Mouse (Mus musculus): Measurements from ENCODE around the gene Cyp2s1. TPM values are rescaled to one million over a fixed set of nuclear protein-coding genes. Genes with fewer than 3 reads are reported as not detected.
A peak's percentile ranks its signal among the peaks of the same experiment; 100 is the strongest.

Cyp2s1 gene
- total RNA-seq, 4 experiments from 2014 or later, result 4.1 to 11.5 (median 5.2) TPM

DNA sequence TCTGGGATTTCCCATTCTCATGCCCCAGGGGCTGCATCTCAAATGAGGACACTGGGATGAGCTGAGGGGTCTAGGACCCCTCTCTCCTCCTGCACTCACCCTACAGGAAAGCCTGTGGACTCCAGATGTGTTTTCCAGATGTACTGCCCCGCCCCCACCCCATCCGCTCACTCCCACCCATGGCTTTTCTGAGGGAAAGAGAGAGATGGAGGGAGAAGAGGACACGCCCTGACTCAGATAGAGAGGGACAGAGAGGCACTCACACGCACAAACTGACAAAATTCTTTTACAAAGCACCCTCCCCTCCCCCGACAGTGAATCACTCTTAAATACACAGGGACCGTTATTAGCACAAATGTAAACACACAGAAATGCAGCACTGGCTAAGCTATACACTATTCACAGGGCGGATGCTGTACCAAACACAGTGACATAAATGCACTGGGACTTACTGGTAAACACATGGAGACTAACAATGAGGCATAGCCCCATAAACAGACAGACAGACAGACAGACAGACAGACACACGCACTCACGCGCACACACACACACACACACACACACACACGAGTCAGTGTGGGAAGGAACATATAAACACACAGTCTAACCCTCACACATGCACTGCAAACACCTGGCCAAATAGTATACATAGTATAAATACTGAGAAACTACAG lies 34.6 kb downstream of the Cyp2s1 start:
- no peak for DNase-seq (ENCODE audit: low spot score)

DNA sequence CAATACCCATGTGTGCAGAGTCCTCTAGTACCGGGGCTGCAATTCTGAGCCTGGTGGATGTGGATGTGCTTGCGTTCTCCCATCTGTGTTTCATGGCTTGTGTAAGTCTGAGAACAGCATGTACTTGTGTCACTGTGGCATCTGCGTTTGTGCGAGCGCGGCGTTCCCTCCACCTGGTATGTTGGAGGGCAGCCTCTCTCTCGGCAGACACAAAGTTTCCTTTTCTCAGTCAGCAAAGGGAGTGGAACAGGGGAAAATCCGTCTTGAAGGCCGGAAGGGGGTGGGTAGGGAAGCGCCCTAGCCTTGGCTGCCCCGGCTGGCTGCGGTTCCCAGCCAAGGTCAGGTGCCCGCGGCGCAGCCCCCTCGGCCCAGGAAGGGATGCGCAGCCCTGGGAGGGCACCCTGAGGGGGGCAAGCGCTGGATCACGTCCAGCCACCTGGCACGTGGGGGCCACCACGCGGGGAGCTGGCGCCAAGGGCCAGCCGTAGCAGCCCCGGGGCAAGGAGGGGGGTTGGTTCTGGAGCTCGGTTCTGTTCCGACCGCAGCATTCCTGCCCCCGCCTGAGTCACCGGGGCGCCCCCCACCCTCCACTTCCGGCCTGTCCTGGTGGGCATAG lies 35.3 kb downstream of the Cyp2s1 start:
- DNase-seq (ENCODE audit: low spot score), result no peak

DNA sequence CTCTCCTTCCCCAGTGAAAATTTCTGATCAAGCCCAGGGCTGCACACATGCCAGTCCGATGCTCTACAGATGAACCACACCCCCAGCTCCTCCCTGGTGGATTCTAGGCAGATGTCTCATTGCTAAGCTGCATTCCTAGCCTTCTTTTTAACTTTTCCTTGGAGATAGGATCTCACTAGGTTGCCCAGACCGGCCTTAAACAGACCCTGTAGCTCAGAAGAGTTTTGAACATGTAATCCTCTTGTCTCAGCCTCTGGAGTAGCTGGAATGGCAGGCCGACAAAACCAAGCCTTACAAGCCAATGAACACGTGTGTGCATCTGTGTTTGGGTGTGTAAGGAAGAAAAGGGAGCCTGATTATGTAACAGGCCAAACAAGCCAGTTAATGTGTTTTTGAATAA lies 36.0 kb downstream of the Cyp2s1 start:
- no peak for DNase-seq (ENCODE audit: low spot score)

DNA sequence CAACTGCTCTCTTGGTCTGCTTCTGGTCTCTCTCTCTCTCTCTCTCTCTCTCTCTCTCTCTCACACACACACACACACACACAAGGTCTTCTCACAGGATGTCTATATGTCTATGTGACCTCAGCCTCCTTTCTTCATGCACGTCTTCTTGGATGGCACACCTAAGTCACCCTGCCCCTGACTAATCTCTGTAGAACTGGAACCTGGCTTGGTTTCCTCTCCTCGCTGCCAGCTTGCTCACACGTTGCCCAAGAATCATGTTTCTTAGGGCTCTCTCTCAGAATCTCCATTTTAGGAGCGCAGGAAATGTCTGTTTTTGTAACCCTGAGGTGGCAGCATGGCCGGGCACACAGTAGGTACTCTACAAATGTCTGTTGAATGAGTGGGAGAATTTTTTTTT lies 36.7 kb downstream of the Cyp2s1 start:
- no peak for DNase-seq (ENCODE audit: low spot score)

DNA sequence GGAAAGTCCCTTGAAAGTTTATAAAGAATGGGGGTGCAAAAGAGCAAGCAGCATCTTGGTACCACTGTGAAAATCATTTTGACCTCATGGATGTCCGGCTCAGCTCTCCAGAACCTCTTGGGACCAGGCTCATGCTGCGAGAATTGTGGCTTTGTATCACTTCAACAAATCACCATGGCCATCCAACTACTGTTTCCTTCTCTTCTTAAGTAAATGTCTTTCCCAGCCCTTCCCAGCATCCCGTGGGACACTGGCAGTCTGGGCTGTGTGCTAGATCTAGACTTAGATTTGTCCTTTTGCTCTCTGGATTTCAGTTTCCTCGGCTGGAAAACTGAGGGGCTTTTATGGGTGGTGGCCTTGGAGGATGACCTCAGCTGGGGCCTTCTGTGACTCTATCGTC lies 48.5 kb downstream of the Cyp2s1 start:
- DNase-seq (ENCODE audit: low spot score), result no peak

DNA sequence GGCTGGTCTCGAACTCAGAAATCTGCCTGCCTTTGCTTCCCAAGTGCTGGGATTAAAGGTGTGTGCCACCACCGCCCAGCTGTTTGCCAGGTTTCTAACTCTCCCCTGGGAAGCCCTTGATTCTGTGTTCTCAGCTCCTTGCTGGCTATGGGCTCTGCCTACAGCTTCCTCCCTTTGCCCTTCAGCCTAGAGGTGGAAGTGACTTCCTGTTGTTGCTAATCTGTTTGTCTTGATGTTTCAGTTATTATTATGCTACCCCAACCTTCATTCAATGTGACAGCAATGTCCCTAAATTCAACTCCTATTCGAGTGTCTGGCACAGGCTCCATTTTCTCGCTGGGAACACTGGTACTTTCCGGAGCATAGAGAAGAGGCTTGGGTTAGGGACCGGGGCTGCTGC lies 50.6 kb downstream of the Cyp2s1 start:
- no peak for DNase-seq (ENCODE audit: low spot score)

DNA sequence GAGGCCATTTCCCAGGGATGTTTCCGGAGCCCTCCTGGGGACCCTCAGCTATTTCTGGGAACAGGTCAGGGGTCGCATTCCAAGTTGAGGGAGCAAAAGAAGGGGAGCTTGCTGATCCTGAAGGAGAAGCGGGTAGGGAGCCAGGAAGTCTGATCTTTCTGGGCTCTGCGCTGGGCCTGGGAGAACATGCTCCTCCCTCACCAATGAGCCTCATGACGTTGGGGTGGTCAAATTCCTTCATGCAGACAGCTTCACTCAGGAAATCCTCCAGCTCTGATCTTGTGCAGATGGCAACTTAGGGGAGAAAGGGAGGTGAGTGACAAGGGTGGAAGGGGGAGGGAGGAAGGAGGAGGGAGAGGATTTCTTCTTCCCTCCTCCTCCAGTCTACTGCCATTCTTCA lies 52.5 kb downstream of the Cyp2s1 start:
- DNase-seq (ENCODE audit: low spot score), result no peak

DNA sequence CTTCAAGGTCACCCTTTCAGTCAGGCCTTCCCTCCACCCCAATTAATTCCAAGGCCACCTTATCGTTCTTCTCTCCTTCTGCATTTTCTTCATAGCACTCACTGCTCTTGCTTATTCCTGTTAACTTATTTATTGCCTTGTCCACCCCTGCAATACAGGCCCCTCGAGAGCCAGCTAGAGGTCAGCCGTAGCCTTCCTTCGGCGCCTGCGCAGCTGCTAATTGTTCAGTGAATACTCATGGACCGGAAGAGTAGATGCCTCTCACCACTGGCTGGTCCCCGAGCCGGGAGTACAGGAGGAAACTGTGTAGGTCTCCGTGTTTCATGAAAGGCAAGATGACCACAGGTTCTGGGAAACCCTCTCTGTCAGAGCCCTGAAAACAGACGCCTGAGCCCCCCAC lies 53.0 kb downstream of the Cyp2s1 start:
- no peak for DNase-seq (ENCODE audit: low spot score)

DNA sequence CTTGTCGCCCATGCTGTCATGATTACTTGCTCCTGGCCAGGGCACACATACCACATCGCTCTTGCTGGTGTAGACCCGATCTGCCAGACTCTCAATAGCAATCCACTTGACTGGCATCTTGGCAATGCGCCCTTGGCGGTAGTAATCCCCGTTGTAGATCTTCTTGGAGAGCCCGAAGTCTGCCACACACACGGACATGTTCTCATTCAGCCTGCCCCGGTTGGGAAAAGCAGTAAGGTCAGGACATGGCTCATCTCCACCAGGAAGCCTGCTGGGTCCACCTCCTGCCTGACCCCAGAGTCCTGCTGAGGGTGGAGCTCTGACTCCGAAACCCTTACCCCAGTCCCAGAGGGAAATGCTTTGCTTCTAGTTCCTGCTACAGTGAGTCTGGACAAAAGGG lies 55.4 kb downstream of the Cyp2s1 start:
- DNase-seq (ENCODE audit: low spot score), result no peak

DNA sequence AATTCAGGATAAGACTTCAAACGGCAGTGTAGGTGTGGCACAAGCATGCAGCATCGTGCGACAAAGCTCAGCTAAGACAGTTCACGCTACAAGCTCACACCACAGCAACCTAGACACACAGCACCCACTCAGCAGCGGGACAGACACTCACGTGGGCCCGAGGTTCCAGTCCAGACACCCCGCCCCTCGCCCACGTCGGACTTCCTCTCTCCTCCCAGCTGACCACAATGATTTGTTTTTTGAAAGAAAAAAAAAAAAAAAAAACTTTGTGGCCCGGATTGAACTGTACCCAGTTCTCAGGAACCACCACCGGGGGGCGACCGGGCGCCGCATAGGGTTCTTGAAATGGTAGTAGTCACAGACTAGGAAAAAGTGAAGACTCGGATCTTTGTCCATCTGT lies 60.7 kb downstream of the Cyp2s1 start:
- peak; percentile 89 for DNase-seq (ENCODE audit: low spot score)

DNA sequence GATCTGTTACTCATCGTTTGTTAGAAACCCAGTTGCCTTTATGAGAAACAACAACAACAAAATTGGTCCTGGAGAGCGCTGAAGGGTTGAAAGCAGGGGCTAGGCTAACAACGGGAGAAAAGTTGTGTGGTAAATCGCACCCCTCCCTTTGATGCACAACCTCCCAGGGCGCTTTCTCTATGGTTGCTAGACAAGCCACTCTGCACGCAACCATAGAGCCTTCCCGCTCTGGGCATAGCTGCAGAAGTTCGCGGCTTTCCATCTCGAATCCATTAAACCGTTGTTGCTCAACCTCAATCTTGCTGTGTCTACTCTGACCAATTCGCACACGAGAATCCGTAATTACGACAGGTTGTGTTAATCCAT lies 61.3 kb downstream of the Cyp2s1 start:
- DNase-seq (ENCODE audit: low spot score), result no peak

DNA sequence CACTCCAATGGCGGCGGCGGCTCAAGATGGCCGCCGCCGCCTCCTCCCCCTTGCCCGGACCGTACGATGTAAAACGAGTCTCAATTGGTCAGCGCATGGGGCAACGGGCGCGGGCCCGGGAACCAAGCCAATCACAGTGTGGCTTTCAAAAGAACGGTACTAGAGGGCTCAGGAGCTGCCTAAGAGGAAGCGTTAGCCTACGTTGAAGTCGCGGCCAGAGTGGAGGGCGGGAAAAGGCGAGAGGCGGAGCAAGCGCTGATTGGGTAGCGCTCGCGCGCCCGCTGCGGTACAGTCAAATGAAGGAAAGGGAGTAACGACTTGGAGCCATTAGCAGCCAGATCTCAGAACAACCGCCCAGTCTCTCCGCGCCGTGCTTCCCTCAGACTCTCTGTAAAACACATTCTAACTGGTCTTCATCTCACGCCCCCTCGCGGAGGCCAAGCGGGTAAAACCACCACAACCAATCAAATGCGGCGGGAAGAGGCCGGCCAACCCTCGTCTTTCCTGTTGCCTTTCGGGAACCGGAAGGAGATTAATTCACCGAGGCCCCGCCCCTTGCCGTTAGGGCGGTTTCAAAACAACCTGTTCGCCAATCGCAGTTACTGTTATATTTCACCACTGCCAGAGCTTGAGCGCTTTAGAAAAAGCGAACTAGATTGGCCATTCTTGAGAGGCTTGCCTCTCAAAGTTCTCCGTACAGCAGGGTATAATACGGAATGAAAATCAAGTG lies 61.8 kb downstream of the Cyp2s1 start, which contains the start of gene Hnrnpul1:
Gene Hnrnpul1, minus strand, starts transcription at position 20 of the 730 bp plus-strand sequence.
- peak; percentile 100 for DNase-seq (ENCODE audit: low spot score)

DNA sequence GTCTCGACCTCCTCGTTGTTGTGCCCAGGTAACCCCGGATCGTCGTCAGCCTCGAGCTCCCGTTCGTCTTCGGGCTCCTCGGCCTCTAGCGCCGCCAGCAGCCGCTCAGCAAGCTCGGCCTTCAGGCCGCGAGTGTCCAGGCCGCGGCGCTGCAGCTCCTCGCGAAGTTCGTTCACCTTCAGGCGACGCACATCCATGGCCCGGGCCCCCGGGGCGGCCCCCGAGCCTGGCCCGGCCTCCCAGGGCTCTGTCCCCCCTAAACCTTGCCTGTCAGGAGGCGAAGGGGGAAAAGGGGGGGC lies 62.3 kb downstream of the Cyp2s1 start:
- DNase-seq (ENCODE audit: low spot score), result no peak

DNA sequence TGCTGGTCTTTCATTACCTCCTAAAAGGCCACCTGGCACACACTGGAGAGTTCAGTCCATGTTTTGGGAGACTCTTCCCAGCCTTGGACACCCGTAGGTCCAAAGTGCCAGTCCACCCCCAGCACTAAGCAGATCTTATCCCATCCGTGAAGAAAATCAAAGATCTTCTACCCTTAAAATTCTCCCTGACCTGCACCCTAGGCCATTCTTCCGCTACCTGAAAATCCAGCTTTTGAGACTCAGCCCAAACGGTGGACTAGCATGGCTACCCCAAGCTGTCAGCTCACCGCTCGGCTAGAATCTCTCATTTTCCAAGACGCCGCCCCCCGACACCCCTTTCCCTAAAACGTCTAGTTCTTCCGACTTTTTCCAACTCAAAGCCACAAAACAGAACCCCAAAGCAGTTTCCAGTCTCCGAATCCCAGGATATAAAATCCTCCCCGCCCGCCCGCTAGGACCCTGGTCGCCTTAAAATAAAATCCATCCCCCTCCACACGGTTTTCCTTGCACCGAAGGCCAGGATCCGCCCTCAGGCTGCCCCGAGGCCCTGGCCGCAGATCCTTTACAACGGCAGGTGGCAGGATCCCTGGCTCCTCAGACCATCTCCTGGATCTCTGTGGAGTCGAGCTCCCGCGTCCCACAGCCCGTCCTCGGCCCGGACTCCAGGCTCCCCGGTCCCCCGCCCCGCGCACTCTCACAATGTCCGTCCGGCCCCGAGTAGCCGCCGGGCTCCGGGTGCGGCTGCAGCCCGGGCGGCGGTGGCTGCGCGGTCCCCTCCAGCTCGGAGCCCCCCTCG lies 62.9 kb downstream of the Cyp2s1 start:
- no peak for DNase-seq (ENCODE audit: low spot score)

DNA sequence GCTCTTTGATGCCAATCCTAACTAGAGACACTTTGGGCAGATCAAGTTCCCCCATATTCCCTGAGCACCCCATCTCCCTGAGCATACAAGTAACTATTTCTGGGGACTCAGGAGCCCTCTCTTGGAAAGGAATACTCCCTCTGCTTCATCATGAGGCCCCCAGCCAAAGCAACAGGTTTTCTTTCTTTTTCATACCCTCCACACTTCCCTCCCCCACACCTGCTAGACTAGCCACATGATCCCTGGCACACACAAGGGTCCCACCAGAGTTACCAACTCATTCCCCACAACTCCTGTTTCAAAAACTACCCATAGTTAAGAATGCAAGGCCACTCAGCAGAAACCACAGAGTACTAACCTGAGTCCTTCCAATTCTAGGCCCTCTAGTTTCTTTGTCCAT lies 63.6 kb downstream of the Cyp2s1 start:
- no peak for DNase-seq (ENCODE audit: low spot score)

Small RNA genes within 50 kb of the gene (microRNA-seq; reads per million reads assigned to microRNA genes)
- not detected for gene Gm24865

Other genes with a start within 250 kb of the Cyp2s1 start
- under 1 TPM in 1 of 4 experiments, not detected in 3; 0.32 TPM for gene Erich4, start 201.0 kb downstream of the Cyp2s1 start, total RNA-seq (2022)
- 10 to 100 TPM; 57.8 to 63.3 (median 59.6) TPM for gene Dmac2, start 197.5 kb downstream of the Cyp2s1 start, total RNA-seq (2022)
- 1 to 10 TPM; 1.9 to 2.5 (median 2.4) TPM for gene B3gnt8, start 190.3 kb downstream of the Cyp2s1 start, total RNA-seq (2022)
- gene Bckdha, start 157.9 kb downstream of the Cyp2s1 start, total RNA-seq (2022), result 100 to 1,000 TPM; 302 to 362 (median 329) TPM
- 10 to 100 TPM; 17.5 to 20.4 (median 19.3) TPM for gene Exosc5, start 157.7 kb downstream of the Cyp2s1 start, total RNA-seq (2022)
- gene Tmem91, start 141.7 kb downstream of the Cyp2s1 start, total RNA-seq (2022), result not detected
- 10 to 100 TPM; 10.1 to 12.8 (median 11.9) TPM for gene B9d2, start 136.1 kb downstream of the Cyp2s1 start, total RNA-seq (2022)
- gene Tgfb1, start 129.9 kb downstream of the Cyp2s1 start, total RNA-seq (2022), result 10 to 100 TPM; 17.5 to 24.9 (median 23.9) TPM
- gene Ccdc97, start 97.8 kb downstream of the Cyp2s1 start, total RNA-seq (2022), result 10 to 100 TPM; 56.7 to 62.0 (median 58.8) TPM
- 10 to 100 TPM; 65.8 to 82.6 (median 71.5) TPM for gene Hnrnpul1, start 62.2 kb downstream of the Cyp2s1 start, total RNA-seq (2022)
- 10 to 100 TPM; 50.2 to 70.9 (median 65.9) TPM for gene Axl, start 28.2 kb downstream of the Cyp2s1 start, total RNA-seq (2022)
- gene Cyp2b10, start 80.7 kb upstream of the Cyp2s1 start, total RNA-seq (2022), result 1 to 10 TPM; 4.4 to 7.8 (median 6.2) TPM
- gene Cyp2b13, start 244.6 kb upstream of the Cyp2s1 start, total RNA-seq (2022), result under 1 TPM; 0.22 to 0.46 (median 0.22) TPM